Mouse (Mus musculus): ENCODE measurements at regions not wholly inside any gene's neighbourhood (a gene's known extent, or its start where the extent isn't known, plus 50 kb on each side); places are given as distances from the start of the nearest gene placed in this dataset.

DNA sequence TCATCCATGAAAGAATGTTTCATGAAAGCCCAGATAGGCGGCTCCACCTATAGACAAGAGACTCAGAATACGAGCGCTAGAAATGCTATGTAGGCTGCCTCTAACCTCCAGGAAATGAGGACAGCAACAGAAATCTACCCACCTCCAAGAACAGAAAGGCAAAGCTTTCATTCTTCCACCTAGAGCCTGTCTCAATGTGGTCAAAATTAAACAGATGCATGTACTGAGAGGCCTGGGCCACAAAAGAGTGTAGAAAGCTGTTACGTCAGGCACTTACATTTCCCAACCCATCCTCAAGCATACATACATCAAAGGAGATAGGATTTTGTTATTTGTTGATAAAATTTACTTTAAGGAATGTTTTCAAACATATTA is 225.1 kb upstream of the Prkd1 start:
- TF ChIP-seq POLR2A (IDR thresholded peaks at IDR 0.05; ENCODE audit: control insufficient read depth, low read depth, low read length) (no peak), CTCF (IDR thresholded peaks at IDR 0.05; ENCODE audit: control insufficient read depth, insufficient read depth, insufficient replicate concordance, low read depth, low read length) (no peak)
